Mouse (Mus musculus) forebrain, embryonic 14.5 days (tissue): ENCODE results near the gene Zkscan1. TPM values are rescaled to one million over a fixed set of nuclear protein-coding genes. Genes with fewer than 3 reads are reported as not detected.
"Not testable (repeated sequence)": the region's sequence is repeated elsewhere in the genome, so short reads cannot be mapped to it uniquely, and the experiment has no call there.

Source experiments
- ATAC-seq: fragments of 200-750 bp; cut with Nextera tagmentation; 2 replicates; pipeline ENCODE4 v1.8.0; 2017; ENCODE audit warnings: mild to moderate bottlenecking, moderate library complexity
- DNase-seq: peaks from one replicate; pipeline ENCODE4 v3.0.0-alpha.2; 2015; ENCODE audit warnings: low spot score
- H3K27ac ChIP-seq: fragments of 300-500 bp; sonication (generic); 2 replicates; pipeline ENCODE4 v1.5.1; 2014; ENCODE audit warnings: low read depth, mild to moderate bottlenecking, control low read depth, low read length, moderate library complexity
- H3K27me3 ChIP-seq: fragments of 300-500 bp; sonication (generic); replicated peaks from 2 replicates; pipeline ENCODE4 v1.6.1; 2014; ENCODE audit warnings: low read length, control low read depth, mixed read lengths; ENCODE audit not compliant: control insufficient read depth, insufficient read depth
- H3K36me3 ChIP-seq: fragments of 300-500 bp; sonication (generic); 2 replicates; pipeline ENCODE4 v1.6.1; 2014; ENCODE audit warnings: low read length, control low read depth; ENCODE audit not compliant: control insufficient read depth, insufficient read depth
- H3K4me1 ChIP-seq: fragments of 300-500 bp; sonication (generic); 2 replicates; pipeline ENCODE4 v1.6.1; 2014; ENCODE audit warnings: antibody characterized with exemption, low read length, control low read depth; ENCODE audit not compliant: control insufficient read depth, insufficient read depth
- H3K4me2 ChIP-seq: fragments of 300-500 bp; sonication (generic); 2 replicates; pipeline ENCODE4 v1.6.1; 2014; ENCODE audit warnings: mild to moderate bottlenecking, control low read depth, low read length
- H3K4me3 ChIP-seq: fragments of 300-500 bp; sonication (generic); 2 replicates; pipeline ENCODE4 v1.5.1; 2014; ENCODE audit warnings: low read depth, low read length, control low read depth
- H3K9ac ChIP-seq: fragments of 300-500 bp; sonication (generic); 2 replicates; pipeline ENCODE4 v1.6.1; 2014; ENCODE audit warnings: mild to moderate bottlenecking, low read length, control low read depth, moderate library complexity
- H3K9me3 ChIP-seq: fragments of 300-500 bp; sonication (generic); replicated peaks from 2 replicates; pipeline ENCODE4 v1.6.1; 2016; ENCODE audit warnings: low read length, control low read depth, mixed read lengths; ENCODE audit not compliant: control insufficient read depth
- WGBS: fragments of 180-500 bp; shearing (Covaris S2); extraction: QIAGEN DNeasy Blood & Tissue Kit; methylation state at CpG from one replicate; pipeline ENCODE4 v1.1.7; 2014; 5-methylcytosine and 5-hydroxymethylcytosine counted together
- polyA plus RNA-seq: library from polyadenylated mRNA; unstranded; fragments of >200 nt; fragmentation: Nextera tagmentation; extraction: Ambion mirVana; gene quantifications from 2 replicates; pipeline ENCODE4 v1.2.1, GENCODE M21; 2014

The Zkscan1 gene
- 32.6 and 36.6 TPM in 2 replicates for polyA plus RNA-seq

- H3K4me1 ChIP-seq = peaks cover 14% of the 10 kb centered on the region
- H3K9me3 ChIP-seq = no peaks in the 10 kb centered on the region
- DNase-seq (peak; percentile 97), ATAC-seq (peak; percentile 98)
- peak within 1 kb of the TSS; percentile 87 for H3K4me3 ChIP-seq
- no peaks in the 10 kb centered on the region for H3K27me3 ChIP-seq
- peaks cover 16% of the 10 kb centered on the region for H3K36me3 ChIP-seq
- WGBS = under 1% methylated on average over 27 of the region's 27 CpGs
- peak within 1 kb of the TSS; percentile 84 for H3K27ac ChIP-seq
- H3K4me2 ChIP-seq = peak within 1 kb of the TSS; percentile 53
- peak within 1 kb of the TSS; percentile 98 for H3K9ac ChIP-seq
Observed at GRCm38 (mm10) chr5:138084996-138085395, at the start of gene Zkscan1. Gene Zkscan1 (plus strand): TSS chr5:138085084.

GRCm38 (mm10) chr5:138052894-138053293 lies 32.0 kb upstream of the Zkscan1 start, which contains the start of gene Smok3c:
Gene Smok3c (plus strand): TSS chr5:138053194.
- H3K4me3 ChIP-seq, H3K4me1 ChIP-seq, H3K9ac ChIP-seq, ATAC-seq, H3K36me3 ChIP-seq, H3K4me2 ChIP-seq, DNase-seq, H3K27ac ChIP-seq, H3K9me3 ChIP-seq, H3K27me3 ChIP-seq: not testable (repeated sequence)
- no CpG with 5 or more reads among the region's 5 CpGs for WGBS

DNA sequence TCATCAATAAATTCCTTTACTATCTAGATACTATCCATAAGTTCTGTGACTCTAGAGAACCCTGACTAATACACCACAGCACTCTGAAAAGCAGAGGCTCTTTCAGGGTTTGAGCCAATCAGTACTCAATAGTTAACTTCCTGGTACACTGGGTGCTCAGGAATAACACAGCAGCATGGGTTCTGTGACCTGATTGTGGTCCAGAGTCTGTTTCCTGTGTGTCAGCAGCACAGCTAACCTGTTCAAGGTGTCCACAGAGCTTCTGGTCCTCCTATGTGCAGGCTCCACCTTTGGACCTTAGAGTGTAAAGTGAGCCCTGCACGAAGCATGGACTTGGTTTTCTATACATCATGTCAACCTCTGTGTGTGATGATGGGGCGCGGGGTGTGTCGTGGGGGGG lies 11.1 kb upstream of the Zkscan1 start:
- H3K27ac ChIP-seq = no peak overlapping the region
- H3K4me2 ChIP-seq = no peak overlapping the region
- no peak for DNase-seq
- H3K4me1 ChIP-seq = no peaks in the 10 kb centered on the region
- H3K9me3 ChIP-seq = no peaks in the 10 kb centered on the region
- H3K27me3 ChIP-seq = no peaks in the 10 kb centered on the region
- WGBS = 84% methylated on average over 4 of the region's 4 CpGs
- no peaks in the 10 kb centered on the region for H3K36me3 ChIP-seq
- ATAC-seq = no peak
- H3K9ac ChIP-seq = no peak overlapping the region
- H3K4me3 ChIP-seq = no peak overlapping the region

- H3K4me3 ChIP-seq = no peak overlapping the region
- WGBS = 74% methylated on average over 3 of the region's 3 CpGs
- H3K4me1 ChIP-seq = no peaks in the 10 kb centered on the region
- no peaks in the 10 kb centered on the region for H3K27me3 ChIP-seq
- no peak for ATAC-seq
- no peaks in the 10 kb centered on the region for H3K36me3 ChIP-seq
- H3K4me2 ChIP-seq = no peak overlapping the region
- no peak overlapping the region for H3K9ac ChIP-seq
- DNase-seq = no peak
- H3K27ac ChIP-seq = no peak overlapping the region
- no peaks in the 10 kb centered on the region for H3K9me3 ChIP-seq
Observed at GRCm38 (mm10) chr5:138075684-138076083, 9.2 kb upstream of the Zkscan1 start.

GRCm38 (mm10) chr5:138076148-138076547 lies 8.7 kb upstream of the Zkscan1 start:
- Histone ChIP-seq H3K9me3 (no peaks in the 10 kb centered on the region), H3K27ac (no peak overlapping the region), H3K27me3 (no peaks in the 10 kb centered on the region), H3K4me2 (no peak overlapping the region), H3K4me3 (no peak overlapping the region), H3K36me3 (no peaks in the 10 kb centered on the region), H3K4me1 (no peaks in the 10 kb centered on the region), H3K9ac (no peak overlapping the region)
- DNase-seq = no peak
- ATAC-seq = no peak
- WGBS = 63% methylated on average over 2 of the region's 2 CpGs

- no peak for DNase-seq
- H3K27me3 ChIP-seq = no peaks in the 10 kb centered on the region
- H3K4me3 ChIP-seq = no peak overlapping the region
- H3K9ac ChIP-seq = no peak overlapping the region
- no peaks in the 10 kb centered on the region for H3K9me3 ChIP-seq
- H3K4me2 ChIP-seq = no peak overlapping the region
- 92% methylated on average over 5 of the region's 5 CpGs for WGBS
- H3K4me1 ChIP-seq = no peaks in the 10 kb centered on the region
- no peak overlapping the region for H3K27ac ChIP-seq
- H3K36me3 ChIP-seq = no peaks in the 10 kb centered on the region
- ATAC-seq = no peak
Observed at GRCm38 (mm10) chr5:138080456-138080855, 4.4 kb upstream of the Zkscan1 start.

DNA sequence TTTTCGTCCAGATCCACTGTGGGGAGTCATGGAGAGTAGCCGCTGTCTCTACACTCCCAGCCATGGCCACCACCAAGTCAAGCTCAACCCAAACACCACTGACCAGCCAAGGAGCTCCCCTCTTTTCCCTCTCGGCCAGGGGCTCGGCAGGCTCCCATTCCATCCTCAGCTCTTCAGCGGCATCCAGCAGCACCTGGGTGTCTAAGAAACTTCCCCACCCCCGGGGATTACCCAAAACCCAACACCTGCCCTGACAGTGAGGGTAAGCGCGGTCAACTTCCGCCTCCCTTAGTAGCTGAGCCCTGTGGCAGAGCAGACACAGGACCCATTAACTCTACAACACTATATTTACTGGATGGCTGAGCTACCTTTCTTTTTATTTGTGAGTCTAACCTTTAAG lies 3.4 kb upstream of the Zkscan1 start:
- H3K4me2 ChIP-seq = no peak overlapping the region
- ATAC-seq = no peak

DNA sequence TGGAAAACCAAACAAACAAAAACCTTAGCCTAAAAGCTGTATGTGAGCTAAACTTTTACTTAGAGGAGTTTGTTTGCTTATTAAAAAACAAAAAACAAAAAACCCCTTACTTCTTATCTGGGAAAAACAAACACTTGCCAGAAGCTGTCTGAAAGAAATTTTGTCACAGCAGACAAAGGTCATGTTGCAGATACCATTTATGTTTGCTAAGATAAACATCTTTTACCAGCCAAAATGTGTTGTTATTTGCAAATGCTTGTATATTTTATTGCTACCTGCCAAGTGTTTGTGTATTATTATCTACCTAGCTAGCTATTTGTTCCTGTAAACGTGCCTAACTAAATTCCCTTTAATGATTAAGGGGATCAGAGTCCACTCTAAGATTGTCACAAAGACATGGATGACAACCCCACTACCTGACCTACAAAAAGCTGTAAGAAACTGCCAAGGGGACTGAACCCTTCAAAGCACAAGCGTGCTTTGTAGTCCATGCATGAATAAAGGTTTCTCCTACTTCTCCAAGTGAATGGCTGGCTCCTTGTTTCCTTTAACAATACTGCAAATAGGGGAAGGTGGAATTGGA lies 1.5 kb upstream of the Zkscan1 start:
- ATAC-seq = no peak
- peaks cover 13% of the 10 kb centered on the region for H3K36me3 ChIP-seq
- H3K4me1 ChIP-seq = peaks cover 14% of the 10 kb centered on the region
- DNase-seq = no peak
- no peaks in the 10 kb centered on the region for H3K9me3 ChIP-seq
- H3K4me2 ChIP-seq = no peak overlapping the region
- no peak overlapping the region for H3K9ac ChIP-seq
- no peaks in the 10 kb centered on the region for H3K27me3 ChIP-seq
- no peak overlapping the region for H3K4me3 ChIP-seq
- H3K27ac ChIP-seq = no peak overlapping the region
- 62% methylated on average over 2 of the region's 2 CpGs for WGBS

More for the DNA sequence above, 3.4 kb upstream of the Zkscan1 start:
- Histone ChIP-seq H3K9ac (no peak overlapping the region), H3K4me1 (peaks cover 6% of the 10 kb centered on the region), H3K27me3 (no peaks in the 10 kb centered on the region), H3K4me3 (no peak overlapping the region), H3K36me3 (no peaks in the 10 kb centered on the region), H3K27ac (no peak overlapping the region), H3K9me3 (no peaks in the 10 kb centered on the region)
- DNase-seq = no peak
- WGBS = 86% methylated on average over 9 of the region's 9 CpGs

GRCm38 (mm10) chr5:138083936-138084335 lies 948 bp upstream of the Zkscan1 start:
- WGBS = 93% methylated on average over 2 of the region's 2 CpGs
- Histone ChIP-seq H3K4me2 (no peak overlapping the region), H3K4me1 (peaks cover 14% of the 10 kb centered on the region), H3K27me3 (no peaks in the 10 kb centered on the region), H3K4me3 (no peak overlapping the region), H3K9ac (no peak overlapping the region), H3K27ac (no peak overlapping the region), H3K36me3 (peaks cover 16% of the 10 kb centered on the region), H3K9me3 (no peaks in the 10 kb centered on the region)
- ATAC-seq (no peak), DNase-seq (no peak)
